ENCODE assay signal across 22 mouse cellular contexts in the genomic region with DNA sequence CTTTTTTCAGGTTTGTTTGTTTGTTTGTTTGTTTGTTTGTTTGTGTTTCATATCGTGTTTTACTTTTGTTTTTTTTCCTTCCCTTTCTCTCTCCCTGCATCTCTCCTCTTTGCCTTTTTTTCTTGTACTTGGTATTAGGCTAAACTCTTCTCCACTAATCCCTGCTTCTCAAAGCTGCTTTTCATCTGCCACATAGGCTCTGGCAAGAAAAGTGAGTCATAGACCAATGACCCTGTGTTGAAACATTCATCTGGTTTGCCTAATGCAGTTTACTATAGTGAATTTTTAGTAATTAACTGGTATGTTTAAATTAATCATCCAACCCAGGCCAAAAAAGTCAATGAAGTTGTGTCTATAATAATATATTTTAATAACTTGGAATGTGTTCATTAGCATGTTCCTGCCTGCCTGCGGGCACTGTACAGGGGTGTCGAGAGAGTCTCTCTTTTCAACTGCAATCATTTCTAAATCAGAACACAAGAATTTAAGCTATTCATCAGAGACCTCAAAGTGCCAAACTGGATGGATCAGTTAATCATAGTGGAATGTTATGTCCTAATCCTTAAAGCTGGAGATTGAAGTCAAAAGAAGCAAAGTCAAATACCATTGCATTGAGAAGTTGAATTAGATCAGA. TPM values are rescaled to one million over a fixed set of nuclear protein-coding genes. Genes with fewer than 3 reads are reported as not detected.
"Had no signal": no experiment of that assay in that cellular context is flagged by ENCODE, and none has a peak within 500 bp of the region (broad histone marks: within the 10 kb centered on the region; RNA-seq: fewer than 3 reads in every experiment).

No protein-coding gene starts in this region.

- H3K4me1 ChIP-seq: limb, embryonic 13.5 days; midbrain, embryonic 10.5 days; stomach, embryonic 15.5 days had no signal

- H3K27ac ChIP-seq: limb, embryonic 13.5 days; midbrain, embryonic 10.5 days; stomach, embryonic 15.5 days had no signal

- H3K36me3 ChIP-seq: limb, embryonic 13.5 days; midbrain, embryonic 10.5 days; stomach, embryonic 15.5 days had no signal

- H3K9me3 ChIP-seq: limb, embryonic 13.5 days; midbrain, embryonic 10.5 days; stomach, embryonic 15.5 days had no signal

- H3K27me3 ChIP-seq: limb, embryonic 13.5 days; stomach, embryonic 15.5 days had no signal

- H3K4me3 ChIP-seq: limb, embryonic 13.5 days; midbrain, embryonic 10.5 days; stomach, embryonic 15.5 days had no signal

- H3K9ac ChIP-seq: limb, embryonic 13.5 days; lung, embryonic 14.5 days; stomach, embryonic 15.5 days had no signal

- H3K4me2 ChIP-seq: limb, embryonic 13.5 days; lung, embryonic 14.5 days; stomach, embryonic 15.5 days had no signal

- DNase-seq: kidney, adult 8-10 months; kidney, postnatal 25 days; layer of hippocampus, adult 9-11 months; layer of hippocampus, postnatal 36 days; lung, embryonic 14.5 days; lung, postnatal 10 days; lung, postnatal 4 days; right cerebral cortex, postnatal 14 days; thymus, postnatal 25 days had no signal

- ATAC-seq: midbrain, embryonic 16.5 days had no signal

RNA-seq across cellular contexts. Expression of a gene that starts 4.0 kb away (rescaled TPM):
- total RNA-seq: layer of hippocampus, adult 18-20 months; layer of hippocampus, postnatal 36 days; left cerebral cortex, adult 8-10 months; left cerebral cortex, postnatal 36 days; megakaryocyte, adult 5-6 weeks had no signal
- polyA plus RNA-seq: kidney, embryonic 16.5 days; limb, embryonic 13.5 days; liver, adult 2 months; lung, embryonic 14.5 days; midbrain, embryonic 10.5 days; midbrain, embryonic 16.5 days; neural tube, embryonic 14.5 days; spleen, adult 2 months; stomach, embryonic 15.5 days had no signal

RNA-seq across cellular contexts. Expression of a gene that starts 8.1 kb away (rescaled TPM):
- total RNA-seq: layer of hippocampus, adult 18-20 months; layer of hippocampus, postnatal 36 days; left cerebral cortex, adult 8-10 months; left cerebral cortex, postnatal 36 days; liver, adult 2 months had no signal
- polyA plus RNA-seq: liver, adult 2 months; urinary bladder, adult 2 months had no signal
